Mouse (Mus musculus): ENCODE measurements around the gene Txk.

DNA sequence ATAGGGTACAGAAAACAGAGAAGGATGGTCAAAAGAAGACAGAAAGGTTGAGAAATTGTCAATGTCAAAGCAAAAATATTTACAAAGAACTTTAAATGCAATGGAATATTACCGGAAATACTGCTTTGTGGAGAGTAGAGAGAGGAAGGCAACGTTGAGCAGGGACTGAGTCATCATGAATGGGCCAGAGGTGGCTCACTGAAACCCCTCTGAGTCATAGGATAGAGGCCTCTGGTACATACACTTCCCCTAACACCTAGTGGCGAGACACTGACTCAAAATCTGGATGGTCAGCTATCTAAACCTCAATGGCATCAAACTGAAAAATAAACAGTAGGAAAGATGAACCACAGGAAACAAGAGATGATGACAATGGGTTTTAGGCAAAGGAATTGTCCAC lies 27.2 kb downstream of the Txk start:
- TF ChIP-seq FLI1 (IDR thresholded peaks at IDR 0.05; ENCODE audit: low read length), result no peak
- no peak for TF ChIP-seq GATA1 (IDR thresholded peaks at IDR 0.05; ENCODE audit: borderline replicate concordance, low read length)
